Mouse (Mus musculus): ENCODE measurements at regions not wholly inside any gene's neighbourhood (a gene's known extent, or its start where the extent isn't known, plus 50 kb on each side); places are given as distances from the start of the nearest gene placed in this dataset.

GRCm38 (mm10) chr3:34458766-34459165 lies 191.4 kb upstream of the Sox2 start:
- no peaks in the 10 kb centered on the region for H3K9me3 ChIP-seq (replicated peaks)
- ATAC-seq (ENCODE audit: insufficient number of reproducible peaks, low FRiP score) = no peak
- no peaks in the 10 kb centered on the region for H3K27me3 ChIP-seq (replicated peaks)
- H3K4me2 ChIP-seq = no peak overlapping the region
- no peak overlapping the region for H3K27ac ChIP-seq (ENCODE audit: poor library complexity, severe bottlenecking)
- H3K36me3 ChIP-seq = no peaks in the 10 kb centered on the region
- 74% methylated on average over 6 of the region's 6 CpGs for WGBS
- peaks cover 12% of the 10 kb centered on the region for H3K4me1 ChIP-seq (replicated peaks)
- no peak overlapping the region for H3K4me3 ChIP-seq
- no peak overlapping the region for H3K9ac ChIP-seq

GRCm38 (mm10) chr3:34457821-34458220 lies 192.4 kb upstream of the Sox2 start:
- no peaks in the 10 kb centered on the region for H3K27me3 ChIP-seq (replicated peaks)
- H3K27ac ChIP-seq (ENCODE audit: poor library complexity, severe bottlenecking) = no peak overlapping the region
- no peak overlapping the region for H3K4me2 ChIP-seq
- WGBS = 69% methylated on average over 1 of the region's 1 CpGs
- no peaks in the 10 kb centered on the region for H3K9me3 ChIP-seq (replicated peaks)
- H3K36me3 ChIP-seq = no peaks in the 10 kb centered on the region
- H3K9ac ChIP-seq = no peak overlapping the region
- H3K4me3 ChIP-seq = no peak overlapping the region
- H3K4me1 ChIP-seq (replicated peaks) = peaks cover 12% of the 10 kb centered on the region
- ATAC-seq (ENCODE audit: insufficient number of reproducible peaks, low FRiP score) = no peak

- Histone ChIP-seq H3K27me3 (replicated peaks) (no peaks in the 10 kb centered on the region), H3K9me3 (replicated peaks) (no peaks in the 10 kb centered on the region), H3K4me3 (no peak overlapping the region), H3K27ac (ENCODE audit: poor library complexity, severe bottlenecking) (no peak overlapping the region), H3K36me3 (no peaks in the 10 kb centered on the region), H3K4me2 (no peak overlapping the region), H3K9ac (no peak overlapping the region), H3K4me1 (replicated peaks) (peaks cover 12% of the 10 kb centered on the region)
- peak; percentile 45; the same call in 1 of the 2 replicates for ATAC-seq (ENCODE audit: insufficient number of reproducible peaks, low FRiP score)
- WGBS = 71% methylated on average over 23 of the region's 23 CpGs
Measured at GRCm38 (mm10) chr3:34456488-34457433, 193.4 kb upstream of the Sox2 start.

- ATAC-seq (ENCODE audit: insufficient number of reproducible peaks, low FRiP score) = no peak
- 89% methylated on average over 24 of the region's 24 CpGs for WGBS
- no peaks in the 10 kb centered on the region for H3K36me3 ChIP-seq
- H3K4me2 ChIP-seq = no peak overlapping the region
- H3K9me3 ChIP-seq (replicated peaks) = no peaks in the 10 kb centered on the region
- H3K4me1 ChIP-seq (replicated peaks) = peaks cover 12% of the 10 kb centered on the region
- no peak overlapping the region for H3K9ac ChIP-seq
- H3K27ac ChIP-seq (ENCODE audit: poor library complexity, severe bottlenecking) = no peak overlapping the region
- no peaks in the 10 kb centered on the region for H3K27me3 ChIP-seq (replicated peaks)
- no peak overlapping the region for H3K4me3 ChIP-seq
Measured at GRCm38 (mm10) chr3:34454026-34454624, 196.1 kb upstream of the Sox2 start.

GRCm38 (mm10) chr3:34445354-34445753 lies 204.9 kb upstream of the Sox2 start:
- Histone ChIP-seq H3K27me3 (replicated peaks) (no peaks in the 10 kb centered on the region), H3K9me3 (replicated peaks) (0 out of 2 replicates have a peak, but pooled peaks cover 2% of the 10 kb centered on the region), H3K4me1 (replicated peaks) (no peaks in the 10 kb centered on the region), H3K36me3 (no peaks in the 10 kb centered on the region), H3K4me2 (no peak overlapping the region), H3K27ac (ENCODE audit: poor library complexity, severe bottlenecking) (no peak overlapping the region), H3K9ac (no peak overlapping the region), H3K4me3 (no peak overlapping the region)
- ATAC-seq (ENCODE audit: insufficient number of reproducible peaks, low FRiP score) = no peak
- WGBS = 55% methylated on average over 7 of the region's 7 CpGs

GRCm38 (mm10) chr3:34444802-34445201 lies 205.4 kb upstream of the Sox2 start:
- WGBS = 42% methylated on average over 5 of the region's 5 CpGs
- Histone ChIP-seq H3K9me3 (replicated peaks) (0 out of 2 replicates have a peak, but pooled peaks cover 2% of the 10 kb centered on the region), H3K4me1 (replicated peaks) (no peaks in the 10 kb centered on the region), H3K27me3 (replicated peaks) (no peaks in the 10 kb centered on the region), H3K27ac (ENCODE audit: poor library complexity, severe bottlenecking) (no peak overlapping the region), H3K9ac (no peak overlapping the region), H3K4me2 (no peak overlapping the region), H3K36me3 (no peaks in the 10 kb centered on the region), H3K4me3 (no peak overlapping the region)
- no peak for ATAC-seq (ENCODE audit: insufficient number of reproducible peaks, low FRiP score)

GRCm38 (mm10) chr3:34443731-34444628 lies 206.2 kb upstream of the Sox2 start:
- H3K9me3 ChIP-seq (replicated peaks) = 0 out of 2 replicates have a peak, but pooled peaks cover 2% of the 10 kb centered on the region
- ATAC-seq (ENCODE audit: insufficient number of reproducible peaks, low FRiP score) = no peak
- no peaks in the 10 kb centered on the region for H3K27me3 ChIP-seq (replicated peaks)
- H3K36me3 ChIP-seq = no peaks in the 10 kb centered on the region
- H3K9ac ChIP-seq = no peak overlapping the region
- no peak overlapping the region for H3K4me2 ChIP-seq
- no peak overlapping the region for H3K4me3 ChIP-seq
- WGBS = 71% methylated on average over 28 of the region's 28 CpGs
- no peaks in the 10 kb centered on the region for H3K4me1 ChIP-seq (replicated peaks)
- H3K27ac ChIP-seq (ENCODE audit: poor library complexity, severe bottlenecking) = no peak overlapping the region

GRCm38 (mm10) chr3:34443307-34443706 lies 206.9 kb upstream of the Sox2 start:
- Histone ChIP-seq H3K4me2 (no peak overlapping the region), H3K4me3 (no peak overlapping the region), H3K27me3 (replicated peaks) (no peaks in the 10 kb centered on the region), H3K9me3 (replicated peaks) (0 out of 2 replicates have a peak, but pooled peaks cover 2% of the 10 kb centered on the region), H3K4me1 (replicated peaks) (no peaks in the 10 kb centered on the region), H3K27ac (ENCODE audit: poor library complexity, severe bottlenecking) (no peak overlapping the region), H3K36me3 (no peaks in the 10 kb centered on the region), H3K9ac (no peak overlapping the region)
- WGBS = 61% methylated on average over 5 of the region's 5 CpGs
- no peak for ATAC-seq (ENCODE audit: insufficient number of reproducible peaks, low FRiP score)

GRCm38 (mm10) chr3:34441792-34442191 lies 208.4 kb upstream of the Sox2 start:
- no peaks in the 10 kb centered on the region for H3K4me1 ChIP-seq (replicated peaks)
- WGBS = 68% methylated on average over 4 of the region's 4 CpGs
- H3K9ac ChIP-seq = no peak overlapping the region
- no peak overlapping the region for H3K4me2 ChIP-seq
- 0 out of 2 replicates have a peak, but pooled peaks cover 2% of the 10 kb centered on the region for H3K9me3 ChIP-seq (replicated peaks)
- no peaks in the 10 kb centered on the region for H3K36me3 ChIP-seq
- no peak overlapping the region for H3K4me3 ChIP-seq
- no peak overlapping the region for H3K27ac ChIP-seq (ENCODE audit: poor library complexity, severe bottlenecking)
- H3K27me3 ChIP-seq (replicated peaks) = no peaks in the 10 kb centered on the region
- no peak for ATAC-seq (ENCODE audit: insufficient number of reproducible peaks, low FRiP score)

- Histone ChIP-seq H3K4me3 (no peak overlapping the region), H3K9ac (no peak overlapping the region), H3K36me3 (no peaks in the 10 kb centered on the region), H3K27me3 (replicated peaks) (no peaks in the 10 kb centered on the region), H3K4me2 (no peak overlapping the region), H3K4me1 (replicated peaks) (no peaks in the 10 kb centered on the region), H3K9me3 (replicated peaks) (no peaks in the 10 kb centered on the region), H3K27ac (ENCODE audit: poor library complexity, severe bottlenecking) (no peak overlapping the region)
- 53% methylated on average over 5 of the region's 5 CpGs for WGBS
- no peak for ATAC-seq (ENCODE audit: insufficient number of reproducible peaks, low FRiP score)
Measured at GRCm38 (mm10) chr3:34441266-34441665, 208.9 kb upstream of the Sox2 start.

- Histone ChIP-seq H3K4me2 (peak overlapping the region; percentile 29), H3K36me3 (no peaks in the 10 kb centered on the region), H3K4me1 (replicated peaks) (no peaks in the 10 kb centered on the region), H3K27ac (ENCODE audit: poor library complexity, severe bottlenecking) (no peak overlapping the region), H3K27me3 (replicated peaks) (no peaks in the 10 kb centered on the region), H3K9me3 (replicated peaks) (0 out of 2 replicates have a peak, but pooled peaks cover 2% of the 10 kb centered on the region), H3K9ac (no peak overlapping the region), H3K4me3 (no peak overlapping the region)
- 51% methylated on average over 9 of the region's 9 CpGs for WGBS
- no peak for ATAC-seq (ENCODE audit: insufficient number of reproducible peaks, low FRiP score)
Measured at GRCm38 (mm10) chr3:34434901-34435300, 215.3 kb upstream of the Sox2 start.
